Mouse (Mus musculus): ENCODE measurements around the gene Mapk14.
"Not testable (repeated sequence)": the region's sequence is repeated elsewhere in the genome, so short reads cannot be mapped to it uniquely, and the experiment has no call there.

The Mapk14 gene

GRCm38 (mm10) chr17:28739244-28739643 is 48.1 kb downstream of the Mapk14 start:
- no peak for DNase-seq (ENCODE audit: low spot score in 2 of 2)

GRCm38 (mm10) chr17:28743145-28743866 is 52.2 kb downstream of the Mapk14 start:
- peak; percentile 70 to 85 for DNase-seq (ENCODE audit: low spot score in 2 of 2)

- DNase-seq (ENCODE audit: low spot score in 2 of 2), result no peak
These were observed 52.8 kb downstream of the Mapk14 start for GRCm38 (mm10) chr17:28743916-28744315.

GRCm38 (mm10) chr17:28745773-28746172 is 54.6 kb downstream of the Mapk14 start:
- no peak for DNase-seq (ENCODE audit: low spot score in 2 of 2)

DNA sequence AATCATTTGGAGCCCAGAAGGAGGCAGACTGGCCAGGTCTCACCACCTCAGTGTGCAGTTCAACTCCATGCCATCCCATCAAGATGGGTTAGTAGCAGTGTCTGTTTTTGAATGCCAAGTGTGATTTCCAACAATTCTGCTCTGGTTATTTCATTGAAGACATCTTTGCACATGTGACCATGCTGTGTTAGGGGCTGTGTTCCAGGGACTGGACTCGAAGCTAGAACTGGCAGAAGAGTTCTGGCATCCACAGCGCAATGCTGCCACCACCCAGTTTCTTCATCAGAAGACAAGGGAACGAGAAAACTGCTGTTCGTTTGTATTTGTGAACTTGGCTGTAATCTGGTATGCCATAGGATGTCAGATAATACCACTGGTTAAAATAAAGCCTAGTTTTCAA is 56.9 kb downstream of the Mapk14 start:
- DNase-seq (ENCODE audit: low spot score in 2 of 2), result no peak

DNA sequence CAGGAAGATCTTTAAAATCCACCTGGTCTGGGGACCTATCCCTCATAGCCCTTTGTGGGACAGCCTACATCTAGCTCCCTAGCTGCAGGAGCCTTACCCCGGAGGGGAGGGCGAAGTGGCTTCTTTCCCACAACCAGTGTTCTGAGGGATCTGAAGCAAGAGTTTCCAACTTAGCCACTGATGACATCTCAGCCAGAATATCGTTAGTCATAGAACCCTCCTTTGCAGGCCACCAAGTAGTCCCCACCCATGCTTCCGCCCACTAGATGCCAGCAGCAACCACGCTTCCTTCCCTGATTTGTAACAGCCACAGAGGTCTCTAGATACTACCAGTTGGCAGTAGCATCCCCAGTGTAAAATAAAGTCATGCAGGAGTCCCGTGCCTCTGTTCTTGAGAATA is 59.5 kb downstream of the Mapk14 start:
- DNase-seq (ENCODE audit: low spot score in 2 of 2), result no peak

DNA sequence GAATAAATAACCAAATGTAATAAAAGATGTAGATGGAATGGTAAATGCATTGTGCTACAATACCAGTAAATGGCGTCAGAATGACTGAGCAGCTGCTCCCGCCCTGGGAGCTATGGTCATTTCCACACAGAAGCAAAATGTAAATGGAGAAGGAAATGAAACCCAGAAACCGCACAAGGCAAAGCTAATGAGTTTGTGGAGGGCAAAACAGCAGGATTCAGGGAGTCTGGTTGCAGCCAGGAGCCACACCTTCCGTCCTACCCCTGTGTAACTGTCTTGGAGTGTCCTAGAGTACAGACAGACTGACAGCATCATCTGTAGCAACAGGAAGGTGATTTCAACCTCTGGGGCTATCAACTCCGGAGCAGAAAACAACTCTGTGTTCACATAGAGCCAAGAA is 65.3 kb downstream of the Mapk14 start:
- no peak for DNase-seq (ENCODE audit: low spot score in 2 of 2)

DNA sequence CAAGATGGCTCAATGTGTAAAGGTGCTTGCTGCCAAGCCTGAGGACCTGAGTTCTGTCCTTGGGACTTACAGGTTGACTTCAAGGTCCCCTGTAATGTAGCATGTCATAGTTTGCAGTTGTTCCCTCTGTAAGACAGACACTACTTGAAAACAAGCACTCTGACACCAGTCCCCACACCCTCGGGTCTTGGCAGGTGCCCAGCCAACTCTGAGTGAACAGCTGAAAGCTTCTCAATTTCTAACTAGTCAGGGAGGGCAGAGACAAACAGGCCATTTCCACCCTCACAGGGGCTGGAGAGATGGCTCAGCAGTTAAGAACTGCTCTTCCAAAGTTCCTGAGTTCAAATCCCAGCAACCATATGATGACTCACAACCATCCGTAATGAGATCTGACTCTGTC is 66.3 kb downstream of the Mapk14 start:
- DNase-seq (ENCODE audit: low spot score in 2 of 2), result no peak

GRCm38 (mm10) chr17:28760736-28761312 is 69.7 kb downstream of the Mapk14 start:
- no peak for DNase-seq (ENCODE audit: low spot score in 2 of 2)

DNA sequence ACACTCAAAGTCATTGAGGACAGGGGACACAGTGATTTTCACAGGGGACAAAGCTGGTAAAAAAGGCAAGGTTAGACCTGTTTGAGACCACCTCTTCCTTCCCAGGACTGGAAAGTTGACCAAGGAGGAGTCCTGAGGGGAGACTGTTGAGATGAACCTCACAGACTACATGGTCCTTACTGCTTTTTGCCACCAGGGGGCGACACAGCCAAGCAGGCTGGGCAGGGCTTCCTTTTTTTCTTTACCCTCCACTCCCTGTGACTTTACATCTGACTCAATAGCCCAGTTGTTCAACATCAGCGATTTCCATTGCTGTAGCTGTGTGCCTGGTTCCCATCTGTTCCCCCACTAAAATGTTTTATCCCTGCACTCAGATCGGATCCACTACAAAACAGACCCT is 70.7 kb downstream of the Mapk14 start:
- no peak for DNase-seq (ENCODE audit: low spot score in 2 of 2)

- no peak for DNase-seq (ENCODE audit: low spot score in 2 of 2)
These were observed 75.1 kb downstream of the Mapk14 start for GRCm38 (mm10) chr17:28766203-28766602.

DNA sequence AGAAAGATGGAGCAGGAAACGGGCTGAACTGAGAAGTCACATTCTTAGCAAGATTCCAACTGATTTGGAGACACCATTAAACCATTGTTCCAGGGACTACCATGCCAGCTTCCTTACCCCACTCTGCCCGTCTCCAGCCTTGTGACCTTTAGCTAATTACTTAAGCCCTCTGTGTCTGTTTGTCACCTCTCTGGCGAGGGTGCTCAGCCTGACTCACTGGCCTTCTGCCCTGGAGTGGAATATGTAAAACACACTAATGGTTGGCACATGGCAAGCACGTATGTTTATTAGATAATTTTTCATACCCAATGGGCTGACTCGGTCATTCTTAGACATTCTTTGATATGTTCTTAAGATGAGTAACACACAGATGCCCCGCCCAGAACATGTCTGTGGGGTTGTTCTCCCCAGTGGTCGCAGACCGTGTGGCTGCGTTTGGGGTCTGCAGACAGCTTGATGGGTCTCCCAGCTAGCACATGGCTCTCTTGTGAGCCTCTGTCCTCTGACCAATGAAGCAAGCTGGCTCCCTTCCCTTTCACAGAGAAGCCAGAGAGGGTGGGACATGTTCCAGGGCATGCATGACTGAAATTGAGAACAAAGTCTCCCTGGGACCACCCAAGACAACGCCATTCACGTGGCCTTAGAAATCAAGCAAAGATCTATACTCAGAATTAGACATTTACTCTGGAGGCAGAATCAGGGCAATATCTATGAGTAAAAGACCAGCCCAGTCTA is 75.8 kb downstream of the Mapk14 start:
- DNase-seq (ENCODE audit: low spot score in 2 of 2), result no peak

DNA sequence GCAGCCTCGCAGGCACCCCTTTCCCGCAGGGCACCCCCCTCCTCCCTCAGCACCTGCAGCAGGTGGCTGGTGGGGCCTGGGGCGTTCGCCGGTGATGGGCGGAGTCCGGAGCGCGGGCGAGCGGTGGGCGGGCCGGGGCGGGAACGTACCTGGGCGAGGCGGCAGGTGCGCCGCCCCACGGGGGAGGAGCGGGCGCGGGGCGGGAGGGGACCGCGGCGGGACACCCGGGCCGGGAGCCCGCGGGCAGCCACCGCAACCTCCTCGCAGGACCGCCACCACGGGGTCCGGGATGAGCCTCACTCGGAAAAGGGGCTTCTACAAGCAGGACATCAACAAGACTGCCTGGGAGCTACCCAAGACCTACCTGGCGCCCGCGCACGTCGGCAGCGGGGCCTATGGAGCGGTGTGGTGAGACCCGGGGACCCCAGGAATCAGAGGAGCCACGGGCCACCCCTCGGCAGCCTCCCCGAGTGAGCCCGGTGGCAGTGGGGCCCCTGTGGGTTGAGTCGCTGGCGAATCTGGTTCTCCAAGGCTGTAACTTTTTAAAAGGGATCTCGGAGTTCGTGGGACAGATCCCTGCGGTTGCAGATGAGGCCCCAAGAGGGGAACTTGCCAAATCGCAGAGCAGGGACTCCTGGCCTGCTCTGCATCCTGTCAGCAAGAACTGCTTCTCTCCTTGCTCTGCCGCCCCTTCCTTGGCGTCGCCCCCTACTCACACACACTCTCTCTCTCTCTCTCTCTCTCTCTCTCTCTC is 78.2 kb downstream of the Mapk14 start, which contains the start of gene Mapk13:
TSS of gene Mapk13 (plus strand) at position 177 of the 754 bp plus-strand sequence.
- no peak for DNase-seq (ENCODE audit: low spot score in 2 of 2)

DNA sequence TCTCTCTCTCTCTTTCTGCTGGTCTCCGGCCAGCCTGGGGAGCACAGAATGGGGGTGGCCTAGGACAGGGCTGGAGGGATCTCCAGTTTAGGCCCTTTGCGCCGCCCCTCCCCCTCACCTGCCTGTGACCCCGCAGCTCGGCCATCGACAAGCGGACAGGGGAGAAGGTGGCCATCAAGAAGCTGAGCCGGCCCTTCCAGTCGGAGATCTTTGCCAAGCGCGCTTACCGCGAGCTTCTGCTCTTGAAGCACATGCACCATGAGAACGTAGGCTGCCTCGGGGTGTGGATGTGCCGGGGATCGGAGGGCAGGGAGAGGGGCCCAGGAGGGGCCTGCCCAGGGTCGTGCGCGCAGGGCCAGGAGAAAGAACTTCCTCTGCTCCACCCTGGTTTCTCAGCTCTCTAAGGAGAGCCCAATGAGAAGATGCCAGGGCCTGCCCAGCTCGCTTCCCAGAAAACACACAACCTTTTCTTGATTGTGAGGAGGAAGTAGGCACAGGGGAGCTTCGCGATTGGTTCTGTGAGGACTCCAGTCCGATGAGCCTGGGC is 78.8 kb downstream of the Mapk14 start:
- DNase-seq (ENCODE audit: low spot score in 2 of 2), result no peak

- DNase-seq (ENCODE audit: low spot score in 2 of 2), result no peak
These were observed 80.2 kb downstream of the Mapk14 start for GRCm38 (mm10) chr17:28771289-28771688.

DNA sequence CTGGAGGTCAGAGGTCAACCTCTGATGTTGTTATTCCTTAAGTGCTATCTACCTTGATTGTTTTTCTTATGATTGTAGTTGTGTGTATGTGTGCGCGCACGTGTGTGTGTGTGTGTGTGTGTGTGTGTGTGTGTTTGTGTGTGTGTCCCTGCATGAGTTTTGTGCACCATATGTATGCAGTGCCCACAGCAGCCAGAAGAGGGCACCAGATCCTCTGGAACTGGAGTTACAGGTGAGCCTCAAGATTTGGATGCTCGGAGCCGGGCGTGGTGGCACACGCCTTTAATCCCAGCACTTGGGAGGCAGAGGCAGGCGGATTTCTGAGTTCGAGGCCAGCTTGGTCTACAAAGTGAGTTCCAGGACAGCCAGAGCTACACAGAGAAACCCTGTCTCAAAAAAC is 83.2 kb downstream of the Mapk14 start:
- not testable (repeated sequence) for DNase-seq (ENCODE audit: low spot score in 2 of 2)

DNA sequence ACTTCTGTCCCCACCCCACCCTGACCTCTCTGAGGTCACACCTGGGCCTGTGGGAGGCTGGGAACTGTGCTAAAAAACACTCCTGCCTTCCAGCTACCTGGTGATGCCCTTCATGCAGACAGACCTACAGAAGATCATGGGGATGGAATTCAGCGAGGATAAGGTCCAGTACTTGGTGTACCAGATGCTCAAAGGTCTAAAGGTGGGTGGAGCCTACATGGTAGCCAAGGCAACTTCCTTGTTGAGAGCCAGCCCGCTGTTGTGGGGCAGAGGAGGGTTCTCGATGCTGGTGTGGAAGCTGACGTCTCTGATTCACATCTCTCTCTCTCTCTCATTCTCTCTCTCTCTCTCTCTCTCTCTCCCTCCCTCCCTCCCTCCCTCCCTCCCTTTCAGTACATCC is 84.0 kb downstream of the Mapk14 start:
- no peak for DNase-seq (ENCODE audit: low spot score in 2 of 2)

- DNase-seq (ENCODE audit: low spot score in 2 of 2), result no peak
These were observed 85.7 kb downstream of the Mapk14 start for GRCm38 (mm10) chr17:28776817-28777216.

DNA sequence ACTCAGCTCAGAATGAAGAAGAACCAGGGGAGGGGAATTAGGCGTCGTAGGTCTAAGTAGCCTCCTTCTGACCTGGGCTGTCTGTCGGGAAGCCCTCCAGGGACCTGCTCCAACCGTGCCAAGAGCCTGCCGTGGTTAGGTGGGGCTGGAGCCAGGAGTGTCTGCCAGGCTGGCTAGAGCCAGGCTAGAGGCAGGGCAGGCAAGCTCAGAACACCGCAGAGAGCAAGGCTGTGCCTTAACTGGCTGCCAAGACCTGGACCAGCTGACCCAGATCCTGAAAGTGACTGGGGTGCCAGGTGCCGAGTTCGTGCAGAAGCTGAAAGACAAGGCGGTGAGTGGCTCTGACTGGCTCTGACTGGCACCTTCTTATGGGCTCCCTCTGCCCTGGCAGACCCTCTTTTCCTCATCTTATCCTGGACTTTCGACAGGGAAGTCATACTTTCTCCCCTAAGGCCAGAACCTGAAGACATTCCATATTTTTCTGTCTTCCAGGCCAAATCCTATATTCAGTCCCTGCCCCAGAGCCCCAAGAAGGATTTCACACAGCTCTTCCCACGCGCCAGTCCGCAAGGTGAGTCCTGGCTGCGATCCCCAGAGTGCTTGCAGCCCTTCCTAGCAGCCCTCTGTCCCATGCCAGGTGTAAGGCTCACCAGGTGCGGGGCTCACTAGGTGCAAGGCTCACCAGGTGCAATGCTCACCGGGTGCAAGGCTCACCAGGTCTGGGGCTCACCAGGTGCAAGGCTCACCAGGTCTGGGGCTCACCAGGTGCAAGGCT is 86.3 kb downstream of the Mapk14 start:
- no peak for DNase-seq (ENCODE audit: low spot score in 2 of 2)

GRCm38 (mm10) chr17:28779735-28780134 is 88.6 kb downstream of the Mapk14 start:
- no peak for DNase-seq (ENCODE audit: low spot score in 2 of 2)

- no peak for DNase-seq (ENCODE audit: low spot score in 2 of 2)
These were observed 89.7 kb downstream of the Mapk14 start for GRCm38 (mm10) chr17:28780836-28781235.
